Mouse (Mus musculus): Measurements from ENCODE around the gene Ssc5d. TPM values are rescaled to one million over a fixed set of nuclear protein-coding genes. Genes with fewer than 3 reads are reported as not detected.

Gene Ssc5d
- polyA plus RNA-seq, 1 experiment from 2014 or later: 1.4 TPM

- H3K9ac ChIP-seq (ENCODE audit: low read depth, low read length): no peak overlapping the region
- no peak overlapping the region for H3K4me3 ChIP-seq (ENCODE audit: low read depth, low read length)
- DNase-seq (ENCODE audit: low spot score) (no peak), ATAC-seq (ENCODE audit: low FRiP score) (no peak)
- H3K27ac ChIP-seq (ENCODE audit: low read depth, low read length): no peak overlapping the region
- no peaks in the 10 kb centered on the region for H3K27me3 ChIP-seq (ENCODE audit: control insufficient read depth, insufficient read depth, low read length)
- no peaks in the 10 kb centered on the region for H3K36me3 ChIP-seq (ENCODE audit: control insufficient read depth, insufficient read depth, low read length)
- H3K9me3 ChIP-seq (ENCODE audit: control insufficient read depth, low read length): 0 out of 2 replicates have a peak, but pooled peaks cover 2% of the 10 kb centered on the region
- no peak overlapping the region for H3K4me2 ChIP-seq (replicated peaks; ENCODE audit: low read depth, low read length)
- 64% methylated on average over 12 of the region's 12 CpGs for WGBS
- no peaks in the 10 kb centered on the region for H3K4me1 ChIP-seq (replicated peaks; ENCODE audit: control insufficient read depth, insufficient read depth, low read length)
Observed at GRCm38 (mm10) chr7:4933103-4933502, 7.5 kb downstream of the Ssc5d start.

- WGBS: 85% methylated on average over 4 of the region's 4 CpGs
- Histone ChIP-seq H3K36me3 (ENCODE audit: control insufficient read depth, insufficient read depth, low read length) (no peaks in the 10 kb centered on the region), H3K4me1 (replicated peaks; ENCODE audit: control insufficient read depth, insufficient read depth, low read length) (no peaks in the 10 kb centered on the region), H3K4me3 (ENCODE audit: low read depth, low read length) (no peak overlapping the region), H3K9me3 (ENCODE audit: control insufficient read depth, low read length) (0 out of 2 replicates have a peak, but pooled peaks cover 2% of the 10 kb centered on the region), H3K27ac (ENCODE audit: low read depth, low read length) (no peak overlapping the region), H3K4me2 (replicated peaks; ENCODE audit: low read depth, low read length) (no peak overlapping the region), H3K27me3 (ENCODE audit: control insufficient read depth, insufficient read depth, low read length) (no peaks in the 10 kb centered on the region), H3K9ac (ENCODE audit: low read depth, low read length) (no peak overlapping the region)
- DNase-seq (ENCODE audit: low spot score) (no peak), ATAC-seq (ENCODE audit: low FRiP score) (no peak)
Observed at GRCm38 (mm10) chr7:4934160-4934914, 8.8 kb downstream of the Ssc5d start.

GRCm38 (mm10) chr7:4936832-4937231 is 11.2 kb downstream of the Ssc5d start:
- Histone ChIP-seq H3K36me3 (ENCODE audit: control insufficient read depth, insufficient read depth, low read length) (no peaks in the 10 kb centered on the region), H3K9me3 (ENCODE audit: control insufficient read depth, low read length) (0 out of 2 replicates have a peak, but pooled peaks cover 2% of the 10 kb centered on the region), H3K4me3 (ENCODE audit: low read depth, low read length) (no peak overlapping the region), H3K4me1 (replicated peaks; ENCODE audit: control insufficient read depth, insufficient read depth, low read length) (no peaks in the 10 kb centered on the region), H3K4me2 (replicated peaks; ENCODE audit: low read depth, low read length) (no peak overlapping the region), H3K27ac (ENCODE audit: low read depth, low read length) (no peak overlapping the region), H3K27me3 (ENCODE audit: control insufficient read depth, insufficient read depth, low read length) (no peaks in the 10 kb centered on the region), H3K9ac (ENCODE audit: low read depth, low read length) (no peak overlapping the region)
- ATAC-seq (ENCODE audit: low FRiP score) (no peak), DNase-seq (ENCODE audit: low spot score) (no peak)
- WGBS: 76% methylated on average over 10 of the region's 10 CpGs

GRCm38 (mm10) chr7:4937392-4937791 is 11.8 kb downstream of the Ssc5d start:
- 0 out of 2 replicates have a peak, but pooled peaks cover 2% of the 10 kb centered on the region for H3K9me3 ChIP-seq (ENCODE audit: control insufficient read depth, low read length)
- no peak overlapping the region for H3K9ac ChIP-seq (ENCODE audit: low read depth, low read length)
- H3K4me2 ChIP-seq (replicated peaks; ENCODE audit: low read depth, low read length): no peak overlapping the region
- no peak overlapping the region for H3K27ac ChIP-seq (ENCODE audit: low read depth, low read length)
- 78% methylated on average over 11 of the region's 11 CpGs for WGBS
- ATAC-seq (ENCODE audit: low FRiP score) (no peak), DNase-seq (ENCODE audit: low spot score) (no peak)
- no peak overlapping the region for H3K4me3 ChIP-seq (ENCODE audit: low read depth, low read length)
- no peaks in the 10 kb centered on the region for H3K4me1 ChIP-seq (replicated peaks; ENCODE audit: control insufficient read depth, insufficient read depth, low read length)
- H3K27me3 ChIP-seq (ENCODE audit: control insufficient read depth, insufficient read depth, low read length): no peaks in the 10 kb centered on the region
- no peaks in the 10 kb centered on the region for H3K36me3 ChIP-seq (ENCODE audit: control insufficient read depth, insufficient read depth, low read length)

- 0 out of 2 replicates have a peak, but pooled peaks cover 2% of the 10 kb centered on the region for H3K9me3 ChIP-seq (ENCODE audit: control insufficient read depth, low read length)
- 36% methylated on average over 2 of the region's 2 CpGs for WGBS
- H3K36me3 ChIP-seq (ENCODE audit: control insufficient read depth, insufficient read depth, low read length): no peaks in the 10 kb centered on the region
- peak; percentile 80 for DNase-seq (ENCODE audit: low spot score)
- no peaks in the 10 kb centered on the region for H3K4me1 ChIP-seq (replicated peaks; ENCODE audit: control insufficient read depth, insufficient read depth, low read length)
- H3K9ac ChIP-seq (ENCODE audit: low read depth, low read length): no peak overlapping the region
- ATAC-seq (ENCODE audit: low FRiP score): no peak; the same call in 1 of the 2 replicates
- no peaks in the 10 kb centered on the region for H3K27me3 ChIP-seq (ENCODE audit: control insufficient read depth, insufficient read depth, low read length)
- H3K4me3 ChIP-seq (ENCODE audit: low read depth, low read length): no peak overlapping the region
- no peak overlapping the region for H3K4me2 ChIP-seq (replicated peaks; ENCODE audit: low read depth, low read length)
- no peak overlapping the region for H3K27ac ChIP-seq (ENCODE audit: low read depth, low read length)
Observed at GRCm38 (mm10) chr7:4938456-4938855, 12.9 kb downstream of the Ssc5d start.

GRCm38 (mm10) chr7:4940068-4940479 is 14.5 kb downstream of the Ssc5d start:
- no peak overlapping the region for H3K4me3 ChIP-seq (ENCODE audit: low read depth, low read length)
- no peak for ATAC-seq (ENCODE audit: low FRiP score)
- H3K4me1 ChIP-seq (replicated peaks; ENCODE audit: control insufficient read depth, insufficient read depth, low read length): no peaks in the 10 kb centered on the region
- H3K4me2 ChIP-seq (replicated peaks; ENCODE audit: low read depth, low read length): no peak overlapping the region
- no peak overlapping the region for H3K9ac ChIP-seq (ENCODE audit: low read depth, low read length)
- H3K9me3 ChIP-seq (ENCODE audit: control insufficient read depth, low read length): no peaks in the 10 kb centered on the region
- 23% methylated on average over 9 of the region's 9 CpGs for WGBS
- no peaks in the 10 kb centered on the region for H3K36me3 ChIP-seq (ENCODE audit: control insufficient read depth, insufficient read depth, low read length)
- peak; percentile 90 for DNase-seq (ENCODE audit: low spot score)
- no peaks in the 10 kb centered on the region for H3K27me3 ChIP-seq (ENCODE audit: control insufficient read depth, insufficient read depth, low read length)
- H3K27ac ChIP-seq (ENCODE audit: low read depth, low read length): no peak overlapping the region

- no peaks in the 10 kb centered on the region for H3K27me3 ChIP-seq (ENCODE audit: control insufficient read depth, insufficient read depth, low read length)
- no peaks in the 10 kb centered on the region for H3K4me1 ChIP-seq (replicated peaks; ENCODE audit: control insufficient read depth, insufficient read depth, low read length)
- no peak overlapping the region for H3K4me2 ChIP-seq (replicated peaks; ENCODE audit: low read depth, low read length)
- H3K9ac ChIP-seq (ENCODE audit: low read depth, low read length): no peak overlapping the region
- no peaks in the 10 kb centered on the region for H3K36me3 ChIP-seq (ENCODE audit: control insufficient read depth, insufficient read depth, low read length)
- H3K4me3 ChIP-seq (ENCODE audit: low read depth, low read length): no peak overlapping the region
- H3K9me3 ChIP-seq (ENCODE audit: control insufficient read depth, low read length): no peaks in the 10 kb centered on the region
- no peak for DNase-seq (ENCODE audit: low spot score)
- WGBS: 59% methylated on average over 5 of the region's 5 CpGs
- H3K27ac ChIP-seq (ENCODE audit: low read depth, low read length): no peak overlapping the region
- ATAC-seq (ENCODE audit: low FRiP score): no peak
Observed at GRCm38 (mm10) chr7:4942673-4943072, 17.1 kb downstream of the Ssc5d start.

- no peaks in the 10 kb centered on the region for H3K36me3 ChIP-seq (ENCODE audit: control insufficient read depth, insufficient read depth, low read length)
- no peak overlapping the region for H3K9ac ChIP-seq (ENCODE audit: low read depth, low read length)
- H3K4me1 ChIP-seq (replicated peaks; ENCODE audit: control insufficient read depth, insufficient read depth, low read length): no peaks in the 10 kb centered on the region
- no peak overlapping the region for H3K27ac ChIP-seq (ENCODE audit: low read depth, low read length)
- peak overlapping the region; percentile 33 for H3K4me2 ChIP-seq (replicated peaks; ENCODE audit: low read depth, low read length)
- ATAC-seq (ENCODE audit: low FRiP score) (peak; percentile 80), DNase-seq (ENCODE audit: low spot score) (peak; percentile 92)
- 18% methylated on average over 15 of the region's 15 CpGs for WGBS
- H3K9me3 ChIP-seq (ENCODE audit: control insufficient read depth, low read length): no peaks in the 10 kb centered on the region
- peak overlapping the region; percentile 20; the same call in 1 of the 2 replicates for H3K4me3 ChIP-seq (ENCODE audit: low read depth, low read length)
- H3K27me3 ChIP-seq (ENCODE audit: control insufficient read depth, insufficient read depth, low read length): no peaks in the 10 kb centered on the region
Observed at GRCm38 (mm10) chr7:4943223-4943815, 17.7 kb downstream of the Ssc5d start.

GRCm38 (mm10) chr7:4947855-4948254 is 22.3 kb downstream of the Ssc5d start:
- H3K4me1 ChIP-seq (replicated peaks; ENCODE audit: control insufficient read depth, insufficient read depth, low read length): no peaks in the 10 kb centered on the region
- no peak overlapping the region for H3K4me3 ChIP-seq (ENCODE audit: low read depth, low read length)
- no peak overlapping the region for H3K4me2 ChIP-seq (replicated peaks; ENCODE audit: low read depth, low read length)
- H3K9me3 ChIP-seq (ENCODE audit: control insufficient read depth, low read length): no peaks in the 10 kb centered on the region
- H3K27me3 ChIP-seq (ENCODE audit: control insufficient read depth, insufficient read depth, low read length): no peaks in the 10 kb centered on the region
- no peaks in the 10 kb centered on the region for H3K36me3 ChIP-seq (ENCODE audit: control insufficient read depth, insufficient read depth, low read length)
- H3K27ac ChIP-seq (ENCODE audit: low read depth, low read length): no peak overlapping the region
- DNase-seq (ENCODE audit: low spot score) (no peak), ATAC-seq (ENCODE audit: low FRiP score) (no peak)
- 52% methylated on average over 2 of the region's 2 CpGs for WGBS
- no peak overlapping the region for H3K9ac ChIP-seq (ENCODE audit: low read depth, low read length)
